Mouse (Mus musculus) c-Kit-positive CD71-positive TER-119-negative erythroid progenitor cells, embryonic 14.5 days (primary cell): ENCODE results near the gene Il11ra1.
"Not testable (repeated sequence)": the region's sequence is repeated elsewhere in the genome, so short reads cannot be mapped to it uniquely, and the experiment has no call there.

ENCODE experiments used
- DNase-seq: peaks from one replicate; pipeline ENCODE4 v3.0.0-alpha.2; 2013; ENCODE audit warnings: low read depth

Gene Il11ra1

GRCm38 (mm10) chr4:41781748-41782485, 82.1 kb downstream of the Il11ra1 start:
- not testable (repeated sequence) for DNase-seq

- not testable (repeated sequence) for DNase-seq
Measured at GRCm38 (mm10) chr4:41782711-41783110, 82.9 kb downstream of the Il11ra1 start.

DNA sequence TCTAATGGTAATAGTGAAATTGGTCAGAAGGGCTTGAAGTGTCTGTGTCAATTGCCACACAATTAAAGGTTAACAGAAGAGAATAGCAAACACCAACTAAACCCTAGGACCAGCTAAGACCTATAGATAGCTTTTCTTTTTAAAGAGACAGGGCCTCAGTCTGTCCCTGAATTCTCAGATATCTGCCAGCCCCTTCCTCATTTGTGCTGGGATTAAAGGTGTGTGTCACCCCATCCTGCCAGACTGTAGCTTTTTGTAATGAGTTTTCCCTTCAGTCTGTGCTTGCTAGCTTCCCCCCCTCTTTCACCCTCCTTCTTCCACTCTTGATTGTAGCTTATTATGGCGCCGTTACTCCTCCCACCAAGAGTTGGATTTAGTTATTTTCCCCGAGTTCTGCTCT, 83.4 kb downstream of the Il11ra1 start:
- not testable (repeated sequence) for DNase-seq
